Mouse (Mus musculus) 3134 (cell line): ENCODE results near the gene Dmd.

Experiments
- DNase-seq: peaks from one replicate; pipeline ENCODE4 v3.0.0-alpha.2; 2011; ENCODE audit warnings: low spot score; ENCODE audit not compliant: insufficient read length; ENCODE audit errors: extremely low read depth

Gene Dmd

DNA sequence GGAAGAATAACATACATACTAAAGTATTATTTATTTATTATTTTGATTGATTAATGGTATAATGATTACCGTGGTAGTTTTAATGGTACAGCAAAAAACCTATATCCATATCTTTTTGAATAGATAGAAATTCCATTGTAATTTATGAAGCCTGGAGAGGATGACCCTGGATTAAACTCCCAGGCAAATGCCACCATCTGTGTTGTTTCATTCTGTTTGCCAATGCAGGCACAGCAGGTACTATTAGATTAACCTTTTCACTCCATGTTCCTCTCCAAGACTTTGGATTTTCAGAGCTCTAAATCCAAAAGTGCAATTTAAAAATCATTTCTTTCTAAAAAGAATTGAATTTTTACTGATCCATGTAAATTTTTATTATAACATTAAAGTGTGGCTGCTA, 1383.5 kb downstream of the Dmd start:
- DNase-seq: no peak

DNA sequence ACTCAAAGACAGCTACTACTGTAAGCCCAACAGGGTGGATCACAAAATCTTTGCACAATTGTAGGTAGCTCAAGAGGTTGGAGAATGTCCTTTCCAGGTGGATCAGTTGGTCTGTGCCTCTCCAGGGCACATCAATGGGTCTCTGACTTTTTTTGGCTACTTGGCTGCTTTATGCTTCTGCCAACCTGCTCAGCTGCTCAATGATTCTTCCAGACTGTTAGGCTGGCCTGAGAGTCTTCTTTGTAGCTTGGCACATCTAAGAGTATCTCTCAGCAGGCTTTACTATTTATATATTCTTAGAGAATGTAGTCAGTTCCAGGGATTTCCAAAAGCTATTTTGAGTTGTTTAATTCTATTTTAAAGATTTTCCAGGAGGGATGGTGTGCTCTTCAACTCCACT, 1416.3 kb downstream of the Dmd start:
- DNase-seq: no peak

DNA sequence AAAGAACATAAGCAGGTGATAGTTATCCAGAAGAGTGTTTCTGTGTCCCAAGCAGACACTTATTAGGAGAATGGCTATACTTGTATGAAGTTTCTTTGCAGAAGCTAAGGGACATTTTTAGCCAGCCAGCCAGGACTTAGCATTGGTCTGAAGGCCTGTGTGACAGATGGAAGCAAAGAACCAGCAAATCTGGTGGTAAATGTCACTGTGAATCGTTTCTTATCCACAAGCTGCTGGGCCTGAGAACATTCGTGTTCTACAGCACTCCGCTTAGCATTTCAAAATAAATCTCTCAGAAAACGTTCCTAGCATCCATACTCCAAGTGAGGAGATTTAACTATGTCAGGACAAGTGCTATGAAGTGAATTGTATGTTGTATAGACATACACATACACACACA, 1486.9 kb downstream of the Dmd start:
- DNase-seq: no peak

DNA sequence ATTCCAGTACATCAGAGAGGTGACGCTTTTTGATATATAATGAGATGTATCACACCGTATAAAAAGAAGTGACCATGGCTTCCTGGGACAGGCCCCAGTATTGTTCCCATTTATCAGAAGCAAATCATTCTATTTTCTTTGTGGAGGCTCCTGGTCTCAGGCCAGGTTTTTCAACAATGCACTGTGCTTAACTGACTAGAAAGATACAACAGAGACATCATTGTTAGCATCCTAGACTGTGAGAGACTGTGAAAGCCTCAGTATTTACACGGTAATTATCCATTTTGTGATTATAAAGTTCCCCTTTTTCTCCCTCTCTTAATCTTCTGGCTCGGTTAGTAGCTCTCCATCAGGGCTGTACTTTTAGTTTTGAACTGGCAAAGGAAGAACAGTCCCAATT, 1487.9 kb downstream of the Dmd start:
- DNase-seq: no peak

DNA sequence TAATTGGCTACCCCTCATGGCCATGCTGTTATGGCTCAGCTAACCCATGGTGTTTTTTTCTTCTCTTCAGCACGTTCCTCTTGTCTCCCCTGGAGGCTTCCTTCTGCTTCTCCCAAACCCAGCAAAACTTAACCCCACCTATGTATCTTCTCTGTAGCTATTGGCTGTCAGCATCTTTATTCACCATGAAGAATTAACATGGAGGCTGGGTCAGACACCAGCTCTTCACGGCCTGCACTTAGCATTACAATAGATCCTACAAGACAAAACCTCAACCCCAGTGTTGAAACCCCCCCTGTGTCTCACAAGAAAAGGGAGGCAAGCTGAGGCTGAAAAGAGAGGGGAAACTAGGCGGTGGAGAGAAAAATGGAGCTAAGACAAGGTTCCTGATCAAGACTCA, 1494.3 kb downstream of the Dmd start:
- DNase-seq: no peak

DNA sequence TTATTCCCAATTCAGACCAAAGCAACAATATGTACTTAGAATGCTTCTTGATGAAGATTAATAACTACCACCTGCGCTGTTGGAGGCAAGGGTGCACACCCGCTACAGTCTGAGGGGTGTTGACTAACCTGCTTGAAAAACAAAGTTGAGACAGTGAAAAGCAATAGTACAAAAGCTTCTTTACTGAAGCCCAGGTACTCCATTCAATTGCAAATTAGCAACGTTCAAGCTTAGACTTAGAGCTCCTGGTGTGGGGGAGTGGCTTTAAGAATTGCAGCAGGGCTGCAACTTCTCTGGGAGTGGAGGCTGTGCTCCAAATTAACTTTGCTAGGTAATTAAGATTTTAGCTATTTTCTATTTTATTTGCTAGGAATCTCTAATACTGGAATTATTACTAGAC, 1495.3 kb downstream of the Dmd start:
- DNase-seq: no peak

DNA sequence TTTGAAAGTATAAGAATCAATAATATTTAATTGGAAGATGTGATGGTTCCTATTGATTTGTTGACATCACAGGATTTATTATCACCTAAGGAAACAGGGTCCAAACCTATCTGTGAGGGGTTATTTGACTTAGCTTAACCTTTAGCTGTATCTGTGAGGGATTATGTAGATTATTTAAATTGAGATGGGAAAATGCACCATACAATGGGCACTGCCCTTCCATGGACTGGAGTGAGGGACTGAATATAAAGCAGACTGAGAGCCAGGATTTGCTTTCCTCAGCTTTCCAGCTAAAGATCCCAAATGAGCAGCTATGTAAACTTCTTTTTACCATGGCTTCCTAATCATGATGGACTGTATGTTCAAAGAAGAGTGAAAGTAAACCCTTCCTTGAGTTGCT, 1496.0 kb downstream of the Dmd start:
- no peak for DNase-seq

DNA sequence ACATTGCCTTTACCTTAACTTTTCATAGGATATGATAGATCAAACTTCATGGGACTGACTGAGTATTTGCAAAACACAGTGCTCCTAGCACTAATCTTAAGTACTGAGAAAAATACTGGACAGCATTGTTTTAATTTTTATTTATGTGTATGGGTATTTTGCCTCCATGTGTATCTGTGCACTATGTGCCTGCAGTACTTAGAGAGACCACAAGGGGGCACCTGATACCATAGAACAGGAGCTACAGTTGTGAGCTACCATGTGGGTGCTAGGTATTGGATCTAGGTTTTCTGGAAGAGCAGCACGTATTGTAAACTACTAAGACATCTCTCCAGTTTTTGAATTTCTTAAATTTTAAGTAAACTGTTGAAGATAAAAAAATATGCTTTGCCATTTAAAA, 1505.8 kb downstream of the Dmd start:
- DNase-seq: no peak

DNA sequence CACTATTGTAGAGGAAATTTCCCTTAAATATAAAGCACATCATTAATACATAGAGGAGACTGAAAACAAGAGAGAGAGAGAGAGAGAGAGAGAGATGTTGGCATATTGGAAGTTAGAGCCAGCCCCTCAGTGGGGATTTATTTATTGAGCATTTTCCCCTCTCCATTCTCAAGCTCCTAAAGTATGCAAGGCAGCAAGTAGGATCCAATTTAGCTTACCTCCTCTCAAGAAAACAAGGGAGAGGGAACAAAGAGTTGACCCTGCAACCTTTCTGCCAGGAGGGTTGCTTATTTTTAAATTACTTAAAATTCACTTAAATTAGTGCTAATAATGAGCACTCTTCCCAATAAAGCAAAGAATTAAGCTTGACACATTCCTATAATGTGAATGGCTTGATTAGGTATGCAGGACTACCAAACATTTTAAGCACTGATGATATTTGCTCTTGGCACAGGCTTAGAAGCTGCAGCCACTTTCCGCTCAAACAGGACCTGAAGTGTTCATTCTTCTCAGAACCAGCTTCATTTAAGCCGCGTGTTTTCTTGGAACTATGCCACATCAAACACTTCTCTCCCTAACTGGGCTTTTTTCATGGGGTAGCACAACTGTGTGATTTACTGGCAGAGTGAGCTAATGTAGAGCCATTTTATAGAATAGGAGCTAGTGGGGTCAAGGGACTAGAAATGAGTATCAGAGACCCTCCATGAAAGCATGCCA, 1566.1 kb downstream of the Dmd start:
- DNase-seq: no peak

DNA sequence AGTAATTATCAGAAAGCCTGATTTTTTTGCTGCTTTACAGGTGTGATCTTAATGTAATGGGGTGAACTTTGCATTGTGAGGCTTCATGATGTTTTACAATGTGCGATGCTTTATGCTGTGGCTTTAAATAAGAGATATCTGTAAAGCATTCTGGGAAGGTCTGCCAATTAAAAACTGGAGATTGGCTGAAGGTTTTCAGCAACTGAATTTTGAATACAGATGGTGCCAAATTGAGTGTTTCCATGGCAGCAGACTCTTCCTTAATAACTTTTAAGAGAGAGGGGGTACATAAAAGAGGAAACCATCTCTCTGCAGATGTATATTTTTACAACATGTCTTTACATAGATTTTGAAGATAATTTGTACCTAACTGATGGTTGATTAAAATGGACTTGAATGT, 1603.3 kb downstream of the Dmd start:
- DNase-seq: no peak

DNA sequence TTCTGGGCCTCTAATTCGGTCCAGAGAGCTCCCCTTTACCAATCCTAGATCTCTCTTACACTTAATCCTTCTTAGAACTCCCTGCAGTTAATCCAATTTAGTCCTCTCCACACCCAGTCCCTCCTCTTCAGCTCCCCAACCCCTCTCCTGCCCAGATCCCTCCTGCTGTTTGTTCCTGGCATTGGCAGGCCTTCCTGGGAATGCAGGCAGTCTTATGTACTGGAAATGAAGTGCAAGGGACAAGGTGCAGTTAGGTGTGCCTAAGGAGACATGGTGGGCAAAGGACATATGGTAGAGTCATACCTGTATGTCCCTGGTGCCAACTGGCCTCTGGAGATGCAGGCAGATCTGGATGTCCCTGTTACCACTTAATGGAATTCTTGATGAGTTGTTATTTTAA, 1604.8 kb downstream of the Dmd start:
- DNase-seq: no peak

DNA sequence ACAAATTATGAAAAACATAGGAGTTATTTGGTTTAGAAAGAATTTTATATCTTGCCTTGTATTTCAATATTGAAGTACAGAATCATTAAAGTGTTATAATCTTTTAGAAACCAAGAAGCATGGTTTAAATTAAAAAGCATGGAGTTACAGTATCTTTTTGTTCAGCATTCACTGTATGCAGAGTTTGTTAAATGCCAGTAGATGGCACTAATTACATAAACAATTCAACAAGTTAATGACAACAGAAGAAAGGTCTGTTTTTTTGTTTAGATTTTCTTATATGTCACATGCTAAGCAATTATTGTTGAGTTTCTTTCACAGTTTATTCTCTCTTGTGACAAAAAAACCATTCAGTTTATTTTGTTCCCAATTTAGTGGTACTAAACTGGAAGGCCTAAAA, 1649.8 kb downstream of the Dmd start:
- no peak for DNase-seq

DNA sequence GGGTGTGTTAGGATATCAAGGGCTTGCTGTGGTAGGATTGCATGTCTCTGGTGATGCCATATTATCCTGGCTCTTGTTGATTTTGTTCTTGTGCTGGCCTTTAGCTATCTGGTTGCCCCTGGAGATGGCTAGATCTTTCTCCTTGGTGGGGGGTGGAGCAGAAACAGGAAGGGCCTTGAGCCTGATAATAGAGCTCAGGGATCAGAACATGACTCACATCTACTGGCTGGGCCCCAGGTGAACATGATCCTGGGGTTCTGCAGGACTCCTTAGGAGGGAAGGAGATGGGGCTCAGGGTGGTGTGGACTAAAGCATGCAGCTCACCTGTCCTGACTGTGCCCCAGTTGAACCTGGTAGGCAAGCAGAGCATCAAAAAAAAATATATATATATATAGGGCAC, 1691.8 kb downstream of the Dmd start:
- no peak for DNase-seq

DNA sequence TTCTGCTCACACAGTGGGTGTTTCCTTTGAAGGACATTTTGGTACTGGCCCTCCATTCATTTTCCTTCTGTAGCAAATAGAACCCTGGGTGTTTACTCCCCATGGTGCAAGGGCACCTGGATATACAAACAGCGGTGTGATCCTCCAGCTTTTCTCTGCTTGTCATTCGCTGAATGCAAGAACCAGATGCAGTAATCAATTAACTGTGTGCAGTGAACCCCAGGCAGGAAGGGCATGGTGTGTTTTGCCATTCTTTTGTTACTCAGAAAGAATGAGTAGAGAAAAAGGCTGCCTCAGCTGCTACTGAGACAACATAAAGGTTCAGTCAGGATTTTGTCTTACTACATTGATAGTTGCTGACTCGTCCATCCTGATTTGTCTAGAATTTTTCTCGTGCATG, 1799.0 kb downstream of the Dmd start:
- no peak for DNase-seq

DNA sequence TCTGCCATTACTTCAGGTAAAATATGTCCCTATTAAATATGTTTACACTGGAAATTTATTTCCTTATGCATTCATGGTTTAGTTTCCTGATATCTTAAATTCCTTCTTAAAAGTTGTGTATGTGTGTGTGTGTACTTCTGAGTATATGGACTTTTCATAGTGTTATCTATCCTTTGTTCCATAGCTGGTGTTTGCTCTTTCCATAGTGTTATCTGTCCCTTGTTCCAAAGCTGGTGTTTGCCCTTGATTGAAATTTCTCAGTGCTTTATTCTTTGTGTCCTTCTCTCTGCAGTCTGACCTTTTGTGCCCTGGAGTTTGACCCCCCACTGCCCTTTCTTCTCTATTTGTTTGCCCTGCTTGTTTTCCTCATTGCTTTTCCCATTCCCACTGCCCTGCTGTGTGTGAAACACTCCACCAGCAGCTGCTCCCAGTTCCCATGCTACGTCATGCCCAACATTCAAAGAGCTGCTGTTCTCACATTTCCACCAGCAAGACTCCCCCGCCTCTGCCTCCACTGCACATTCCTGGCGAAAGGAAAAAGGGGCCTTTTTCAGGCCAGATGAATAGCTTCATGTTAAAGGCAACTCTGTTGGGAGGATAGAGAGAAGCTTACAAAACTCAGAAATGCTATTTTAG, 1911.5 kb downstream of the Dmd start:
- DNase-seq: no peak

DNA sequence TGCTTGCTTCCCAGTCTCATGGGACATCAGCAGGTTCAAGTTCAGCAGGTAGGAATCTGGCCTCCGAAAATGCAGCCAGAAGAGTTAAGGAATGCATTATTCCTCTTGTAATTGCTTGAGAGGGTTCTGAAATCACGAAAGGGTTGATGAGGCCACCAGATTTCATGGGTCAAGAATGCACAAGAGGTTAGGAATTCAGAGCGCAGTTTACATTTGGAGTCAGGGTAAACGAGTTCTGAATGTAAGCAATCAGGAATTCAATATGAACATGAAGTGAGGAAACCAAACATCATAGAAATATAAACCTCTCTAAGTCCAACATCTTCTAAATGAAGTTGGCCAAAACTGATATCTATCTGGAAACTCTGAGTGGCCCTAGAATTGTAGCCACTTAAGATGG, 1924.4 kb downstream of the Dmd start:
- DNase-seq: no peak

DNA sequence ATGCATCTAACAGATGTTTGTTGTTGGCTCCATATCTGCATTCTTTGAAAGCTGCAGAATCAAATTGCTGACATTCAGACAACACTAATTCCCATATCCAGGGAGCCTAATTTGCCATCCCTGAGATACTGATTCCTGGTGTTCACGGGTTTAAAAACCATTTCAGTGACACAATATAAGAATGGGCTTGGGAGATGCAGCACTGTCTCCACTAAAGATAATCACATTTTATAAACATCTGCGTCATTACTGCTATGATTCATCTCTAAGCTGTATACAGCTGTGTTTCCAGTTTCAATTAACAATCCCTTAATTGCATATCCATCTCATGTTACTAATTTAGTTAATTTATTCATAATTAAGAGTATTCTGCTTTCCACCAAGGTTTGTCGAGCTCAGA, 1929.5 kb downstream of the Dmd start:
- DNase-seq: no peak

DNA sequence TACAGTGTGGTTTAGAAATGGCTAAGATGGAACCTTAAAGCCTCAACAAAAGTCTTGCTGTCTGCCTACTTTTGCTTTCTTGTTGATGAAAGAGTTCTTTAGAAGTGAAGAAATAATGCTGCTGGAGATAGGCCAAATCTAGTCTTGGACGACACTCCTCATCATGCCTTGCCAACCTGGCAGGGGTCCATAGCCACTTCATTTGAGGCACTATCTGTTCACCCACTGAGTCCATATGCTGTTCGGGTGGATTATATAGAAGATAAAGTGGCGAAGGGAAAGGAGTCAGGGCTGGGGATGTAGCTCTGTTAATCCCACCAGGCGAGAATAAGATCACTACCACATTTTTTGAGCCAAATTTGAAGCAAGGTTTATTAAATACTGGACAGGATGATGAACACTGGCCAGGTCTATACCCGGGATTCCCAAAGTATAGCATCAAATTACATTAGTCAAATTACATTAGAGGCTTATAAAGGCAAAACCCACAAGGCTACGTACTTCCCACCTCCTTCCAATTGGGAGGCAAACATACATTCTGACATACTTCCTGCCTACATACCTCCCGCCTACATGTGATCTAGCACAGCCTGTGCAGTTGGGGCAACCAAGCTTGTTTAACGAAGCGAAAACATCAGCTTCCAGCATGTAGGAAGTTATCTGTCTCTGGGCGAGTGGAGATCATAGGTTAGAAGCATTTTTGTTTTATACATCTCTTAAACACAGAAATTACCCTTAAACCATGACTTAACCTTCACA, 1984.2 kb downstream of the Dmd start:
- DNase-seq: no peak

DNA sequence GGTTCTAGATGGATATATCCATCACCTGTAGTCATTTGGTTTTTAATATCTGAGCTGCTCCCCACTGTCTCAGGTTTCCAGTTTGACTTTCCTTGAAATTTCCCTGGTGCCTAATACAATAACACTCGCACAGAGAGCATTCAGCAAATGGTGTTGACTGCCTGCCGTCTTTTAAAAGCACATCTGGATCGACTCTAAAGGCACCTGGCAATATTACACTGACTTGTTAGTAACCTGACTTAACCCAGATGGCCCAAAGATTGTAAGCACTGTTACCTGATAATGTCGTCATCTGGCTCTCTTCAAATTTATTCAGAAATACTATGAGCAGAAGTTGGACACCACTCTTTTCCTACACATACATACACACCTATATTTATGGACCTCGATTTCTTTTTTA, 2011.9 kb downstream of the Dmd start:
- DNase-seq: no peak

DNA sequence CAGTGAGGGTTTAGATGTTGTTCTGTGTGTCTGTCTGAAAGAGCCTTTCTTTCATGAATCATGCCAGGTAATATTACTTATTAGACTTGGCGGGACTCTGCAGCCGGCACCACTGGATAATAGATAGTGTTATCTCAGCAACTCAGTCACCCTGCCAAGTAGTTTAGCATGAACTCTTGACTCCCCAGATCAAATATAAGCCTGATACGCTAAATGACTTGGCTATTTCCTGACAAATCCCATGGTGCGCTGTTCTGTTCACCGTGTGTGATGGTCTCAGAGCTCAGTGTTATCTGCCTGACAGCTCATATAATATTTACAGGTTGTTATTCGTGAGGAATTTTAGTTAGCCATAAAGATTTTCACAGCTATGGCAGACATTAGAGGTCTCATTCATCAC, 2012.3 kb downstream of the Dmd start:
- no peak for DNase-seq

DNA sequence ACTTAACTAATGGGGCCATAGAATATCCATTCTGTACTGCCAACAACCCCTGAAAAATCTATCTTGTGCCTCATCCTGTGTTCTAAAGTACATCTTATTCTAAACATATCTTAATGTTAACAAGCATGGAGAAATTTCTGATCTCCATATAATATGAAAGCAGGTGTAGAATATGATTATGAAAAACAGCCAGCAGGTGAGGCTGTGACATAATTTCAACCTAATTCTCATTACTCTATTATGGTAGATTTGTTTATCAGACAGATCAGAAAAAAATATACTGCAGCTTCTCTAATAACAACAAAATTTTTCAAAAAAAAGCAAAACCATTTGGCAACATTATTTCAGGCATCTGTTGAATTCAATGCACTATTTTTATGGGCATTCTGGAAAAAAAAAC, 2059.6 kb downstream of the Dmd start:
- no peak for DNase-seq

DNA sequence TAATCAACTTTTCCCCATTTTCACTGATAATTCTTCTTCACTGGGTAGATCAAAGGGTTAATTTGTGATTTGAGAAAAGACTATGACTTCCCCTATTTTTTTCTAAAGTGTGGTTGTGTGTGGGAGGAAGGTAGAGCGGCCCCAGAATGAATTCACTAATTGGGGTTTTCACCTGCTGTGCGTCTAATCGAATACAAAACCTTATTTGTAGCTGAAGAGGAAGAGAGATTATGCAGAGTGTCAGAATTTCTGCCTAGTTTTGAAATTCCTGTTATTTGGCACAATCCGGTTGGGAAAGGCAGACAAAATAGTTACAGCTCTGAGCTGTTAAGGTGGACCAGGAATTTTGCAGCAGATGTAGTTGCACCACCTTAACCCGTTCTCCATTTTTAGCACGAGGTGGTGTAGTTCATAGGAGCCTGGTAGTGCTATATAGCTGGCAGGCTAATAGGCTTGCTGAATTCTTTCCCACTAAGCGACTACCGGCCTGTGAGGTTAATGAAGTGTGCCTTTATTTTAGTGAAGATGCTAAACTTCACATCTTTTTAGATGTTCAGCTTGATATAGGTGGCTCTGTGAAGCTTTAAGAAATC, 2092.9 kb downstream of the Dmd start:
- DNase-seq: no peak
